Mouse (Mus musculus) mouse embryonic stem cell (cell line): ENCODE data around the gene Tob2.

Experiments used
- in situ Hi-C, 2 experiments: fragments of 300-500 bp; cut with MboI; formaldehyde crosslinking; loops; 1 replicate in 1 of 2; 3 replicates in 1 of 2; pipeline ENCODE4 v1.14.3; 2019 to 2020; ENCODE audit warnings: low sequenced_read_pairs in 2 of 2, low pct_unique_long_range_greater_than_20kb in 1 of 2, mixed read lengths in 1 of 2; ENCODE audit not compliant: unreplicated experiment in 1 of 2

Tob2 gene

GRCm38 (mm10) chr15:81802001-81802890, 56.4 kb downstream of the Tob2 start, which contains the start of gene Tef:
Gene Tef (plus strand): TSS chr15:81802421.
- in situ Hi-C loops = no loop called here

GRCm38 (mm10) chr15:81800391-81800790, 58.2 kb downstream of the Tob2 start:
- in situ Hi-C loops = no loop called here

GRCm38 (mm10) chr15:81798421-81798820, 60.2 kb downstream of the Tob2 start:
- in situ Hi-C loops = no loop called here
